Mouse (Mus musculus) G1E-ER4 (cell line): Measurements from ENCODE around the gene Wnt7b. TPM values are rescaled to one million over a fixed set of nuclear protein-coding genes. Genes with fewer than 3 reads are reported as not detected.

ENCODE experiments used
- GATA1 ChIP-seq: IDR thresholded peaks from one replicate; pipeline ENCODE4 v1.8.0; 2012; ENCODE audit warnings: low read length, inconsistent platforms
- polyA plus RNA-seq: library from polyadenylated mRNA; stranded (reverse); fragments of >175 nt; gene quantifications from 2 replicates; pipeline ENCODE4 v1.2.3, GENCODE M21; 2012

Wnt7b gene
- polyA plus RNA-seq, 1 experiment = not detected

- no peak for TF ChIP-seq GATA1
Observed at GRCm38 (mm10) chr15:85581563-85582064, 659 bp downstream of the Wnt7b start.

GRCm38 (mm10) chr15:85580934-85581562 is 1.2 kb downstream of the Wnt7b start:
- no peak for TF ChIP-seq GATA1

- no peak for TF ChIP-seq GATA1
Observed at GRCm38 (mm10) chr15:85580483-85580882, 1.8 kb downstream of the Wnt7b start.

GRCm38 (mm10) chr15:85577583-85578460 is 4.5 kb downstream of the Wnt7b start:
- TF ChIP-seq GATA1 = no peak

- no peak for TF ChIP-seq GATA1
Observed at GRCm38 (mm10) chr15:85576511-85577440, 5.5 kb downstream of the Wnt7b start.

GRCm38 (mm10) chr15:85576110-85576509 is 6.2 kb downstream of the Wnt7b start:
- no peak for TF ChIP-seq GATA1

- no peak for TF ChIP-seq GATA1
Observed at GRCm38 (mm10) chr15:85574558-85574957, 7.7 kb downstream of the Wnt7b start.

- TF ChIP-seq GATA1 = no peak
Observed at GRCm38 (mm10) chr15:85574086-85574485, 8.2 kb downstream of the Wnt7b start.

GRCm38 (mm10) chr15:85572619-85573254 is 9.5 kb downstream of the Wnt7b start:
- TF ChIP-seq GATA1 = no peak

- no peak for TF ChIP-seq GATA1
Observed at GRCm38 (mm10) chr15:85569995-85570734, 12.1 kb downstream of the Wnt7b start.

GRCm38 (mm10) chr15:85569167-85569797 is 13.0 kb downstream of the Wnt7b start:
- TF ChIP-seq GATA1 = no peak

- no peak for TF ChIP-seq GATA1
Observed at GRCm38 (mm10) chr15:85568402-85568801, 13.9 kb downstream of the Wnt7b start.

- TF ChIP-seq GATA1 = no peak
Observed at GRCm38 (mm10) chr15:85564966-85565365, 17.3 kb downstream of the Wnt7b start.
